Mouse (Mus musculus) splenic B cell, adult 2 months (primary cell): ENCODE results near the gene Ypel4.

Experiments
- DNase-seq: peaks from one replicate; pipeline ENCODE4 v3.0.0-alpha.2; 2011; ENCODE audit warnings: low read depth, low spot score
- H3K27me3 ChIP-seq: 2 replicates; pipeline ENCODE4 v1.6.1; 2012; ENCODE audit warnings: mild to moderate bottlenecking, low read length, moderate library complexity, mixed read lengths; ENCODE audit not compliant: control insufficient read depth, poor library complexity, insufficient read depth, severe bottlenecking
- H3K36me3 ChIP-seq: 2 replicates; pipeline ENCODE4 v1.6.1; 2012; ENCODE audit warnings: mild to moderate bottlenecking, low read length, moderate library complexity, mixed read lengths; ENCODE audit not compliant: control insufficient read depth, poor library complexity, insufficient read depth, severe bottlenecking

Gene Ypel4

DNA sequence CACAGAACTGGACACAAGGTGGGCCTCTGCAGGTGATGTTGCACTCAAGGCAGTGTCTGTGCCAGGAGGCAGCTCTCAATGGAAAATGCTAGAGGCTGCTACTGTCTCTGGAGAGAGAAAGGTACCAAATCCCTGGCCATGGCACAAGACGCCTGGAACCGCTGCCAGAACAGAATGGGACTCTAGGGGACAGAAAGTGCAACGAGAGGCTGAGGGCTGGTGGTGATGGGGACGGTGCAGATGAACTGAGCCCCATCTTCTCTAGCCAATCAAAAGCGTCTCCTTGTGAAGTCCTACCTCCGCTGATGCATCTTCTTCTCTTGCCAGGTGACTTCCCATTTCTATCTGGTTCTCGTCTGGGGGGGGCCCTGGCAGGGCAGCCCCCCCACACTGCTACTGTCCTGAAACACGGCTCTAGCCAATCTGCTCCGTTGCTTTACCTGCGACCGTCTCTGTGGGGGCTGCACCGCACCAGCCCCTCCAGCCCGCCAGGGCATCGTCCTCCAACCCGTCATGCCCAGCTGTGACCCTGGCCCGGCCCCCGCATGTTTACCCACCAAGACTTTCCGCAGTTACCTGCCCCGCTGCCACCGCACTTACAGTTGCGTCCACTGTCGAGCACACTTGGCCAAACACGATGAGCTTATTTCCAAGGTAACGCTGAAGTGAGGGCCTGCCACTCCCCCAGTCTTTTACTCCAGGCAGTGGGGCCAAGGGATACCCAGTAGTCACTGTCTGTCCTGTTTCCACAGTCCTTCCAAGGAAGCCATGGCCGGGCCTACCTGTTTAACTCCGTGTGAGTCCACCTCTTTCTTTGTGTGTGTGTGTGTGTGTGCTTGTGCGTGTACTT lies 2.7 kb downstream of the Ypel4 start:
- no peaks in the 10 kb centered on the region; the same call in 1 of the 2 replicates for H3K27me3 ChIP-seq
- no peak for DNase-seq
- no peaks in the 10 kb centered on the region for H3K36me3 ChIP-seq

- Histone ChIP-seq H3K36me3 (no peaks in the 10 kb centered on the region), H3K27me3 (no peaks in the 10 kb centered on the region; the same call in 1 of the 2 replicates)
- DNase-seq: no peak
Observed at GRCm38 (mm10) chr2:84737451-84737925, 3.6 kb downstream of the Ypel4 start.

DNA sequence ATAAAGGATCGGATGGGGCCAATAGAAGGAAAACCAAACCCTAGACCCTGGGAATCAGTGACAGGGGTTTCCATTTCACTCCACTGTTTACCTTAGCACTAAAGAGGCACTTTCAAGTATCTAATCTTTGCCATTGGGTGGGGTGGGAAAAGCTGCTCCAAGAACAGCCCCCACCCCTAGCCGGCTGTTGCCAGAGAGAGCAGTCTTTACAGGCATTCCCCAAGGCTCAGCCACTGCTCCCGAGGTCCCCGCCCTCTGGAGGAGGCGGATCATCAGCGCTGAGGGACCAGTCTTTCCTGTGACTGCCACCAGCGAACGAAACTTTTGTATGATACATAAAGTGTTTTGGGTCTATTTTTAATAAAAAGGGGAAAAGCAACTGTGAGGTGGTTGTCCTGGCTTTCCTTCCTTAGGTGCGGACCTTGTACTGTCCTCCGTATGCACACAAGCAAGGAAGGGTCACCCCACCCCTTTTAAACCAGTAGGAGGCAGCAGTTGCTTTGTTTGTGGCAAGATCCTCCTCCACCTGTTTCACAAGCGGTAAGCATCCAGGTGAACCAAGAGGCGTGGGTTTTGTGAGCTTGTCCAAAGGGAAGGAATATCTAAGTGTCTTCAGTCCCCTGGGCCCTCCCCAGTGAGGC lies 4.5 kb downstream of the Ypel4 start:
- Histone ChIP-seq H3K36me3 (no peaks in the 10 kb centered on the region), H3K27me3 (no peaks in the 10 kb centered on the region; the same call in 1 of the 2 replicates)
- DNase-seq: peak; percentile 42

- peak; percentile 39 for DNase-seq
- no peaks in the 10 kb centered on the region for H3K36me3 ChIP-seq
- no peaks in the 10 kb centered on the region for H3K27me3 ChIP-seq
Observed at GRCm38 (mm10) chr2:84740608-84741333, 6.9 kb downstream of the Ypel4 start.

- Histone ChIP-seq H3K27me3 (no peaks in the 10 kb centered on the region), H3K36me3 (no peaks in the 10 kb centered on the region)
- DNase-seq: no peak
Observed at GRCm38 (mm10) chr2:84741841-84742450, 8.1 kb downstream of the Ypel4 start.

- no peak for DNase-seq
- no peaks in the 10 kb centered on the region for H3K36me3 ChIP-seq
- no peaks in the 10 kb centered on the region for H3K27me3 ChIP-seq
Observed at GRCm38 (mm10) chr2:84742451-84743283, 8.8 kb downstream of the Ypel4 start.

- DNase-seq: no peak
- H3K27me3 ChIP-seq: no peaks in the 10 kb centered on the region
- no peaks in the 10 kb centered on the region for H3K36me3 ChIP-seq
Observed at GRCm38 (mm10) chr2:84743561-84743960, 9.7 kb downstream of the Ypel4 start, which contains the start of gene Gm19426. Gene Gm19426 (minus strand): TSS chr2:84743655.

- no peaks in the 10 kb centered on the region for H3K27me3 ChIP-seq
- DNase-seq: no peak
- no peaks in the 10 kb centered on the region for H3K36me3 ChIP-seq
Observed at GRCm38 (mm10) chr2:84744126-84744525, 10.3 kb downstream of the Ypel4 start.

GRCm38 (mm10) chr2:84750115-84750514 lies 16.3 kb downstream of the Ypel4 start:
- no peak for DNase-seq
- Histone ChIP-seq H3K27me3 (no peaks in the 10 kb centered on the region), H3K36me3 (no peaks in the 10 kb centered on the region)

DNA sequence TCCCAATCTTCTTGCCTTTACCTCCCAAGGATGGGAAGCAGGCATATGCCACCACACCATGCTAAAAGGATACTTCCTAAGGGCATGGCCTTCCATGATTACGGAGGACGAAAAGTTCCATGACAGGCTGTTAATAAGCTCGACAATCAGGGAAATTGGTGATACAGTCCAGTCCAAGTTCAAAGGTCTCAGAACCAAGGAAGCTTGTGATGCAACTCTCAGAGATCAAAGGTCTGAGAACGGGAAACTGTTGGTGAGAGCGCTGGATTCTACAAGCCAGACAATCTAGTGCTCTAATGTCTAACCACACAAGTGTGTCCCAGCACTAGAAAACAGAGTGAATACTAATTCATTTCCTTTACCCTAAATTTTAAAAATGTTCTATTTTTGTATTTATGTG lies 22.4 kb downstream of the Ypel4 start:
- Histone ChIP-seq H3K36me3 (no peaks in the 10 kb centered on the region), H3K27me3 (no peaks in the 10 kb centered on the region)
- no peak for DNase-seq

DNA sequence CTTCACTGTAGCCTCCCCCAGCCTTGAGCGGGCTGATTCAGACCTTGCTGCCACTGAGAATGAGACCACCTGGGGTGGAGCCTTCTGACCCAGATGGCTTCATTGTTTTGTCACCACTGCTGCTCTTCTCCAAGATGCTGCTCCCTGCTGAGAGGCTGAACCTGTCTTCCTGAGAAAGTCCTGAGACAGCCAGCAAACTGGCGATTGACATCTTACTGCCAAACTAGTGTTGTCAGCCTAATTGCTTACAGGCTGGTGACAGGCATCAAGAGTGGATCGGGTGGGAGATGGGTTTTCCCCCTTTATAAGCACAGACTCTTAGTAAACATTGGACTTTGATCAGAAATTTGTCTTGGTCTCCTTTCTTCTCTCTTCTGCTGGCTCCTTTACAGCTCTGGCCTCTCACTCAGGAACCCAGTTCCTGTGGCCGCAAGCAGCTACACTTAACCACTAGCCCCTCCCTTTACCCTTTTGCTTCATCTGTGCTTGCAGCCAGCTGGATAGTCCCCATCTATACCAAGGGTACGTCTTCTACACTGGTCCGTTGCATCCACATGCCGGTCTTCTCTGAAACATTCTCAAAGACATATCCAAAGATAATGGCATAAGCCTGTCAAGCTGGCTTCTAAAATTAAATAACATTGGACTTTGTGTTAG lies 23.3 kb downstream of the Ypel4 start:
- Histone ChIP-seq H3K27me3 (no peaks in the 10 kb centered on the region), H3K36me3 (no peaks in the 10 kb centered on the region)
- DNase-seq: no peak

GRCm38 (mm10) chr2:84758542-84759127 lies 24.8 kb downstream of the Ypel4 start:
- DNase-seq: peak; percentile 57
- Histone ChIP-seq H3K36me3 (no peaks in the 10 kb centered on the region), H3K27me3 (no peaks in the 10 kb centered on the region)

- no peak for DNase-seq
- no peaks in the 10 kb centered on the region for H3K36me3 ChIP-seq
- H3K27me3 ChIP-seq: no peaks in the 10 kb centered on the region
Observed at GRCm38 (mm10) chr2:84760777-84761176, 26.9 kb downstream of the Ypel4 start.
